Mouse (Mus musculus) embryonic facial prominence, embryonic 15.5 days (tissue): Measurements from ENCODE around the gene Arl8b. TPM values are rescaled to one million over a fixed set of nuclear protein-coding genes. Genes with fewer than 3 reads are reported as not detected.
A peak's percentile ranks its signal among the peaks of the same experiment; 100 is the strongest.
"Not testable (repeated sequence)": the region's sequence is repeated elsewhere in the genome, so short reads cannot be mapped to it uniquely, and the experiment has no call there.

ENCODE experiments used
- ATAC-seq: fragments of 200-750 bp; cut with Nextera tagmentation; 2 replicates; pipeline ENCODE4 v1.8.0; 2017; ENCODE audit warnings: low read depth, moderate TSS enrichment; ENCODE audit not compliant: insufficient number of reproducible peaks, low FRiP score, low TSS enrichment
- H3K27ac ChIP-seq: fragments of 300-500 bp; sonication (generic); replicated peaks from 2 replicates; pipeline ENCODE4 v1.5.1; 2015; ENCODE audit warnings: mild to moderate bottlenecking, inconsistent platforms
- H3K27me3 ChIP-seq: fragments of 300-500 bp; sonication (generic); 2 replicates; pipeline ENCODE4 v1.6.1; 2015; ENCODE audit warnings: inconsistent platforms
- H3K36me3 ChIP-seq: fragments of 300-500 bp; sonication (generic); 2 replicates; pipeline ENCODE4 v1.6.1; 2015; ENCODE audit warnings: mild to moderate bottlenecking, inconsistent platforms
- H3K4me1 ChIP-seq: fragments of 300-500 bp; sonication (generic); 2 replicates; pipeline ENCODE4 v1.6.1; 2015; ENCODE audit warnings: inconsistent platforms
- H3K4me2 ChIP-seq: fragments of 300-500 bp; sonication (generic); replicated peaks from 2 replicates; pipeline ENCODE4 v1.6.1; 2015; ENCODE audit warnings: mild to moderate bottlenecking, inconsistent platforms
- H3K4me3 ChIP-seq: fragments of 300-500 bp; sonication (generic); replicated peaks from 2 replicates; pipeline ENCODE4 v1.5.1; 2015; ENCODE audit warnings: mild to moderate bottlenecking, inconsistent platforms
- H3K9ac ChIP-seq: fragments of 300-500 bp; sonication (generic); 2 replicates; pipeline ENCODE4 v1.6.1; 2015; ENCODE audit warnings: inconsistent platforms
- H3K9me3 ChIP-seq: fragments of 300-500 bp; sonication (generic); replicated peaks from 2 replicates; pipeline ENCODE4 v1.6.1; 2016; ENCODE audit warnings: inconsistent platforms
- WGBS: fragments of 180-500 bp; shearing (Covaris S2); methylation state at CpG from one replicate; pipeline ENCODE4 v1.1.7; 2015; 5-methylcytosine and 5-hydroxymethylcytosine counted together
- polyA plus RNA-seq: library from polyadenylated mRNA; unstranded; fragments of >200 nt; fragmentation: Nextera tagmentation; extraction: Ambion mirVana; gene quantifications from 2 replicates; pipeline ENCODE4 v1.2.1, GENCODE M21; 2015

Arl8b gene
- polyA plus RNA-seq, 1 experiment from 2014 or later = 83.7 TPM

DNA sequence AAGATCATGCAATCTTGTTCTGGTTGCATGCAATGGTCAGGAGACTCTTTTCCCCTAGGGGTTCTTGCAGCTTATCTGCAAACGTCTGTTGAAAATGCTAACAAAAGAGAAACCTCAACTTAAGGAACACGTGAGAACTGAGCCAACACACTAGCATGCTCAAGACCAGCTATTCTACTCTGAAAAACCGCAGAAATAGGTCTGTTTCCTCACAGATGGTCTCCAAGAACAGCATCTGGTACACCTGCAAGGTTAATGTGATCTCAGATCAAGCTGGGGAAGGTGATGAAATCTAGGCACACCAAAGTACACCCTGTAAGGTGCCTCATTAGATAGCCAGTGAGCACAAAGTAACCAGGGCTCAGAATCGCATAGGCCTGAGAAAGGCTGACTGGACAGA, 56.5 kb downstream of the Arl8b start:
- ATAC-seq = no peak
- Histone ChIP-seq H3K27ac (no peak overlapping the region), H3K4me1 (peaks cover 3% of the 10 kb centered on the region), H3K36me3 (peaks cover 34% of the 10 kb centered on the region), H3K9ac (no peak overlapping the region), H3K4me2 (no peak overlapping the region), H3K27me3 (no peaks in the 10 kb centered on the region), H3K4me3 (no peak overlapping the region), H3K9me3 (no peaks in the 10 kb centered on the region)
- 78% methylated on average over 4 of the region's 4 CpGs for WGBS

DNA sequence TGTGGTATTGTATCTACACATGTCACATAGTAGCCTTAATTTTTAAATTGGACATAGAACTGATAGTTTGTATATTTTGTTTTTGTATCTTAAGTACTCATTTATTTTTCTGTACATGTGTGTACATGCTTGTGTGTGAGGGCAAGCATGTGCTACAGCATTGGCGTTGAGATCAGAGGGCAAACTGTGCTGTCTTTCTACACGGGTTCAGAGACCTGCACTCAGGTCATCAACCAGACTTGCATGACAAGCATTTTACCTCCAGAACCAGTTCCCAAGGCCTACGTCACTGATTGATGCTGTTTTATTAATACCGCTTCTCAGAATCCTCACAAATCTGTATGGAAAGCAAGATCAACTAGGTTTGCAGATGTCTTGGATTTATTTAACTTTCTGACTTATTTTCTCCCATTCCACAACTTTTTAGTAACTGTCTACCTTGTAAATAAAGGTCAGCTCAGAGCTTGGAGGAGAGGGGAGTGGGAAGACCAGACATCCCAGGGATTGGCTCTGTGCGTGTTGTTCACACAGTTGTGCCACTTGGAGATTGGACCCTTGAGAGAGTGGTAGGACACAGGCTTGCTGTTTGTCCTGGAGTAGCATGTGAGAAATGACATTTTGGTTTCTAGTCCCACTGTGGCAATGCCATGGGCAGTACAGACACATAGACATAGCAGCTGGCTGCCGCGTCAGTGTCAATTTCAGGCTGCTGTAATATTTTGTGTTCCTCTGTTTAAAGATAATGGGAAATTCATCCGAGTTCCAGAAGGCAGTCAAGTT, 58.2 kb downstream of the Arl8b start:
- Histone ChIP-seq H3K9ac (no peak overlapping the region), H3K27me3 (no peaks in the 10 kb centered on the region), H3K9me3 (no peaks in the 10 kb centered on the region), H3K4me3 (no peak overlapping the region), H3K27ac (no peak overlapping the region), H3K36me3 (peaks cover 43% of the 10 kb centered on the region), H3K4me1 (peaks cover 3% of the 10 kb centered on the region), H3K4me2 (no peak overlapping the region)
- 93% methylated on average over 8 of the region's 8 CpGs for WGBS
- no peak for ATAC-seq

- Histone ChIP-seq H3K4me3 (no peak overlapping the region), H3K9ac (no peak overlapping the region), H3K4me1 (no peaks in the 10 kb centered on the region), H3K4me2 (no peak overlapping the region), H3K9me3 (no peaks in the 10 kb centered on the region), H3K36me3 (peaks cover 44% of the 10 kb centered on the region), H3K27ac (no peak overlapping the region), H3K27me3 (no peaks in the 10 kb centered on the region)
- ATAC-seq = no peak
- WGBS = 59% methylated on average over 1 of the region's 1 CpGs
Observed at GRCm38 (mm10) chr6:108843664-108844063, 60.8 kb downstream of the Arl8b start.

- Histone ChIP-seq H3K9me3 (no peaks in the 10 kb centered on the region), H3K4me3 (no peak overlapping the region), H3K36me3 (peaks cover 47% of the 10 kb centered on the region), H3K9ac (no peak overlapping the region), H3K4me2 (no peak overlapping the region), H3K27ac (no peak overlapping the region), H3K27me3 (no peaks in the 10 kb centered on the region), H3K4me1 (no peaks in the 10 kb centered on the region)
- ATAC-seq = no peak
- WGBS = 90% methylated on average over 3 of the region's 3 CpGs
Observed at GRCm38 (mm10) chr6:108844093-108844492, 61.2 kb downstream of the Arl8b start.

DNA sequence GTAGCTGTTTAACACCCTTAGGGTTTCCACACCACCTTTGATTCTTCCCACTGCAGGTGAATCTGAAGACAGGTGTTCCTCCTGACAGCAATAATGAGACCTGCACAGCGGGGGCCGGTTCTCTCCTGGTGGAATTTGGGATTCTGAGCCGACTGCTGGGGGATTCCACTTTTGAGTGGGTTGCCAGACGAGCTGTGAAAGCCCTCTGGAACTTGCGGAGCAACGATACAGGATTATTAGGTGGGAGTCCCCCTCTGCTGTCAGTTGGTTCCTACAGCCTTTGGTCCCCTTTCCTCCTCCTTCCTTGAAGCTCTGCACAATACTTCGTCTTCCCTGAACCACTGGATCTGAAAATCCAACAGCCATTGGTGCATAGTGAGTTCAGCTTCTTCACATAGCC, 61.9 kb downstream of the Arl8b start:
- Histone ChIP-seq H3K9ac (no peak overlapping the region), H3K27me3 (no peaks in the 10 kb centered on the region), H3K4me3 (no peak overlapping the region), H3K4me2 (no peak overlapping the region), H3K36me3 (peaks cover 44% of the 10 kb centered on the region), H3K4me1 (no peaks in the 10 kb centered on the region), H3K27ac (no peak overlapping the region), H3K9me3 (no peaks in the 10 kb centered on the region)
- no peak for ATAC-seq
- WGBS = 85% methylated on average over 7 of the region's 7 CpGs

GRCm38 (mm10) chr6:108852088-108852670, 69.3 kb downstream of the Arl8b start:
- Histone ChIP-seq H3K9ac (no peak overlapping the region), H3K9me3 (no peaks in the 10 kb centered on the region), H3K4me2 (no peak overlapping the region), H3K4me1 (no peaks in the 10 kb centered on the region), H3K36me3 (peaks cover 64% of the 10 kb centered on the region), H3K4me3 (no peak overlapping the region), H3K27ac (no peak overlapping the region), H3K27me3 (no peaks in the 10 kb centered on the region)
- ATAC-seq = no peak
- 83% methylated on average over 8 of the region's 8 CpGs for WGBS

DNA sequence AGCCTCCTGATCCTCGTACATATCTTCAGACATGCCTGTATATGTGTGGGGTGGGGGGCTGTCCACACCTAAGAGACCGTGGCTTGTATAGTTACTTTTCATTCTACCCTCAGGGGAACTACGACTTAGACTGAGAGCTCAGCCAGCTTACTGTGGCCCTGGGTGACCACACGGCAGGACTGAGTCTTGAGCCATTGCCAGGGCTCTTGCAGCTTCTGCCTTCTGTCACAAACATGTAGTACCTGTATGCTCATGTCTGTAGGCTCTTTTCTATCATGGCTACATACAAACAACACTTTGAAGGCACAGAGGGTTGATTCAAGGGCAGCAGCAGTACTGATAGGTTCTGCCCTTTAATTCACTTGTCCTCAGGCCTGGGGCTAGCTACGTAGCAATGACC, 70.1 kb downstream of the Arl8b start:
- WGBS = 87% methylated on average over 5 of the region's 5 CpGs
- ATAC-seq = no peak
- no peaks in the 10 kb centered on the region for H3K9me3 ChIP-seq

DNA sequence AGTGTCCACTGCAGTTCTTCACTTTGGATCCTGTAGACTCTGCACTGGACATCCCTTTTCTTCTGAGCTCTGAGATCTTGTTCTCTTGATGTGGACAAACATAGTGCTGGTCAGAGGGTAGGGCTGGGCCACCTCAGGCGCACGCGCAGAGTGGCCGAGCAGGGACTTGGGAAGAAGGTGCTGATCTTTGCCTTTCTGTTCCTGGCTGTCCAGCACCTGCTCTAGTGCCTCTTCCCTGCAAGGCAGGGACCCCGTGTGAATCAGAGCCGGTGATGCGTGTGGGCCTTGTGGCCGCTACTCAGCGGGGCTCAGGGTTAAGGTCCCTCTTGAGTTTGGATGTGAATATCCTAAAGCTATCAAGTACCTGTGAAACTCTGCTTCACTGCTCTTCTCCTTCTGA, 75.7 kb downstream of the Arl8b start:
- Histone ChIP-seq H3K27me3 (no peaks in the 10 kb centered on the region), H3K9ac (no peak overlapping the region), H3K4me3 (no peak overlapping the region), H3K36me3 (peaks cover 27% of the 10 kb centered on the region), H3K4me1 (no peaks in the 10 kb centered on the region), H3K4me2 (no peak overlapping the region), H3K9me3 (no peaks in the 10 kb centered on the region), H3K27ac (no peak overlapping the region)
- no peak for ATAC-seq
- WGBS = 95% methylated on average over 9 of the region's 9 CpGs

More for the DNA sequence above, 70.1 kb downstream of the Arl8b start:
- H3K4me2 ChIP-seq = no peak overlapping the region
- H3K36me3 ChIP-seq = peaks cover 63% of the 10 kb centered on the region
- H3K4me3 ChIP-seq = no peak overlapping the region
- H3K27me3 ChIP-seq = no peaks in the 10 kb centered on the region
- no peaks in the 10 kb centered on the region for H3K4me1 ChIP-seq
- no peak overlapping the region for H3K9ac ChIP-seq
- H3K27ac ChIP-seq = no peak overlapping the region

DNA sequence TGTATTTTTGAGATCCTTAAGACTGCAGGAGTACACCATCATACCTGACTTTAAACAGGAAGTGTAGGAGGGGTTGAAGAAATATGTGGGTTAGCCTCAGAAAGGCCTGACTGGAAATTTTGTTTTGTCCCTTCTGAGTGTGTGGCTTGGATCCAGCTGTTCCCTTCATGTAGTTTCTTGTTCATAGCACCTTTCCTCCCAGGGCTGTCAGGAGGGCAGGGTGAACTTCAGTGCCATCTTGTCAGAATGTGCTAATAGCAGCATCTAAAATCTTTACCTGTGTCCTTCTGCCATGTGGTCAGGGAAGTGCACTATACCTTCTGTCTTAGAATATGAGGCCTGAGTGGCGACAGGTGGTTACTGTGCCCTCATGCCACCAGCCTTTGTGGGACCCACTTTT, 78.3 kb downstream of the Arl8b start:
- Histone ChIP-seq H3K27ac (no peak overlapping the region), H3K4me1 (no peaks in the 10 kb centered on the region), H3K36me3 (peaks cover 4% of the 10 kb centered on the region; the same call in 1 of the 2 replicates), H3K27me3 (no peaks in the 10 kb centered on the region), H3K9ac (no peak overlapping the region), H3K9me3 (no peaks in the 10 kb centered on the region), H3K4me2 (no peak overlapping the region), H3K4me3 (no peak overlapping the region)
- ATAC-seq = no peak
- WGBS = 93% methylated on average over 1 of the region's 1 CpGs

- H3K9ac ChIP-seq = no peak overlapping the region
Observed at GRCm38 (mm10) chr6:108862548-108862947, 79.6 kb downstream of the Arl8b start.

GRCm38 (mm10) chr6:108866317-108866716, 83.4 kb downstream of the Arl8b start:
- Histone ChIP-seq H3K27ac (no peak overlapping the region), H3K4me3 (no peak overlapping the region), H3K4me2 (no peak overlapping the region), H3K36me3 (no peaks in the 10 kb centered on the region), H3K9me3 (no peaks in the 10 kb centered on the region), H3K9ac (no peak overlapping the region), H3K4me1 (no peaks in the 10 kb centered on the region), H3K27me3 (no peaks in the 10 kb centered on the region)
- ATAC-seq = no peak
- WGBS = 59% methylated on average over 5 of the region's 5 CpGs

More at GRCm38 (mm10) chr6:108862548-108862947, 79.6 kb downstream of the Arl8b start:
- no peaks in the 10 kb centered on the region for H3K36me3 ChIP-seq
- no peak overlapping the region for H3K4me3 ChIP-seq
- no peaks in the 10 kb centered on the region for H3K4me1 ChIP-seq
- H3K4me2 ChIP-seq = no peak overlapping the region
- no peaks in the 10 kb centered on the region for H3K9me3 ChIP-seq
- ATAC-seq = peak; percentile 39; the same call in 1 of the 2 replicates
- 85% methylated on average over 2 of the region's 2 CpGs for WGBS
- H3K27me3 ChIP-seq = no peaks in the 10 kb centered on the region
- no peak overlapping the region for H3K27ac ChIP-seq

DNA sequence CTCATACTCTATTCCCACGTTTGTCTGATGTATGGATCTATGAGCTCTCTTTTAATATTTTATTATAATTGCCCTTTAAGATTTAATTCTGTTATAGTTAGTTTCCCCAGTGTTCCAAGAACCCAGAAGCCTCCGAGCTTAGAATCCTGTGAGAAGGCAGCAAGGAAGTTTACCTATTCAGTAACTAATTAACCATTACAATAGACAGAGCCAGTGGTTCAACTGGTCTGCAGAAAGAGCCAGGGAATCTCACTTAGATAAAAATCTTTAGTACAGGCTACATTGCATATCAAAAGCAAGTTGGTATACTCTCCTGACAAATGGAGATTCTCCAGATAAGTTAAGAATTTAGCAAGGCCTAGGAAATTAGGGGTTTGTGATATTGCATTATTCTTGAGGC, 86.1 kb downstream of the Arl8b start:
- H3K4me2 ChIP-seq, H3K9ac ChIP-seq, H3K27ac ChIP-seq, H3K4me3 ChIP-seq, H3K9me3 ChIP-seq, H3K27me3 ChIP-seq, H3K36me3 ChIP-seq, H3K4me1 ChIP-seq, ATAC-seq: not testable (repeated sequence)
- WGBS = 43% methylated on average over 2 of the region's 2 CpGs
